ENCODE assay signal across 13 mouse cellular contexts in genomic region chr10:89531976-89532375, GRCm38 (mm10). TPM values are rescaled to one million over a fixed set of nuclear protein-coding genes. Genes with fewer than 3 reads are reported as not detected.
DNase-seq lines count a peak whose midpoint lies in the region; ATAC-seq and TF ChIP-seq lines count a peak whose summit lies in the region.
"Had no signal": no experiment of that assay in that cellular context is flagged by ENCODE, and none has a peak within 500 bp of the region (broad histone marks: within the 10 kb centered on the region; RNA-seq: fewer than 3 reads in every experiment).

No protein-coding gene starts in this region.

- peaks cover 20% of the 10 kb centered on the region for H3K4me1 ChIP-seq in liver, adult 2 months (ENCODE audit: control insufficient read depth, insufficient read depth, low read length)
- H3K4me1 ChIP-seq in liver, embryonic 16.5 days (ENCODE audit: control insufficient read depth, low read depth, low read length): peaks cover 3% of the 10 kb centered on the region

- DNase-seq in heart, adult 18-20 months: peak; percentile 11 to 37
- no peak for DNase-seq in heart, adult 9 months (ENCODE audit: low spot score in 2 of 2)
- peak; percentile 99 for DNase-seq in liver, adult 2 months (ENCODE audit: extremely low read depth, low read depth, low spot score)
- DNase-seq in liver: no peak
- peak; percentile 40 for DNase-seq in NIH3T3 (ENCODE audit: low read depth)
- DNase-seq in layer of hippocampus, postnatal 36 days: no peak
- DNase-seq: embryo, embryonic 11 days; right cerebral cortex, postnatal 25 days had no signal

- H3K4me3 ChIP-seq in liver, adult 2 months (ENCODE audit: insufficient read depth, low read depth, low read length): peak overlapping the region; percentile 65
- H3K4me3 ChIP-seq in liver, embryonic 16.5 days (ENCODE audit: low read depth, low read length): no peak overlapping the region
- H3K4me3 ChIP-seq: erythroblast, embryonic 14.5 days had no signal

- peaks cover 12% of the 10 kb centered on the region for H3K36me3 ChIP-seq in liver, adult 2 months (ENCODE audit: control insufficient read depth, insufficient read depth, low read length)
- no peaks in the 10 kb centered on the region for H3K36me3 ChIP-seq in liver, embryonic 16.5 days (ENCODE audit: control insufficient read depth, insufficient read depth)

- no peak for TF ChIP-seq CTCF in liver, adult 2 months (IDR thresholded peaks at IDR 0.05; ENCODE audit: low read depth, low read length)

- ATAC-seq in liver, embryonic 16.5 days (ENCODE audit: low read depth): peak; percentile 75
- ATAC-seq: hindbrain, postnatal 0 days had no signal

- no peaks in the 10 kb centered on the region for H3K27me3 ChIP-seq in liver, adult 2 months (ENCODE audit: control insufficient read depth, insufficient read depth, low read length)
- no peaks in the 10 kb centered on the region for H3K27me3 ChIP-seq in liver, embryonic 16.5 days (ENCODE audit: control insufficient read depth, insufficient read depth, low read depth, low read length)

- peak overlapping the region; percentile 46 for H3K4me2 ChIP-seq in liver, embryonic 16.5 days (ENCODE audit: low read depth, low read length)

- no peak for TF ChIP-seq POLR2A in liver, adult 2 months (IDR thresholded peaks at IDR 0.05; ENCODE audit: extremely low read depth, insufficient read depth, low read length)

- H3K79me2 ChIP-seq in liver, adult 2 months (ENCODE audit: control insufficient read depth, insufficient read depth, low read length): peaks cover 22% of the 10 kb centered on the region; the same call in 1 of the 2 replicates

- peak overlapping the region; percentile 95 for H3K27ac ChIP-seq in liver, adult 2 months (replicated peaks; ENCODE audit: insufficient read depth, low read depth, low read length)
- peak overlapping the region; percentile 66 for H3K27ac ChIP-seq in liver, embryonic 16.5 days (ENCODE audit: low read length)
- H3K27ac ChIP-seq: hindbrain, postnatal 0 days; layer of hippocampus, adult 2 months had no signal

- no peaks in the 10 kb centered on the region for H3K9me3 ChIP-seq in liver, embryonic 16.5 days (replicated peaks; ENCODE audit: control insufficient read depth, low read length)

- H3K9ac ChIP-seq in liver, adult 2 months (ENCODE audit: low read depth, low read length): peak overlapping the region; percentile 92
- no peak overlapping the region for H3K9ac ChIP-seq in liver, embryonic 16.5 days (ENCODE audit: low read depth, low read length)

- WGBS in liver, adult 2 months: 13% methylated on average over 2 of the region's 2 CpGs
- 41% methylated on average over 2 of the region's 2 CpGs for WGBS in liver, embryonic 16.5 days (ENCODE audit: insufficient replicate concordance)

RNA-seq across cellular contexts. Expression of gene Nr1h4, which starts 1.4 kb away (rescaled TPM):
- total RNA-seq in heart, adult 18-20 months (2021): under 1 TPM; 0.28 to 0.37 TPM
- total RNA-seq in liver, adult 2 months (2014; rRNA removed): 131 and 168 TPM in 2 replicates
- 52.2 and 58.4 TPM in 2 replicates for polyA plus RNA-seq in liver, adult 2 months (2012; rRNA removed)
- 7.4 and 8.4 TPM in 2 replicates for polyA plus RNA-seq in liver, embryonic 16.5 days (2015; fragmentation: Nextera tagmentation; extraction: Ambion mirVana)
- total RNA-seq in layer of hippocampus, postnatal 36 days (2021): under 1 TPM in 1 of 2 experiments, not detected in 1; 0.22 TPM
- total RNA-seq: hindbrain, postnatal 0 days; left cerebral cortex, postnatal 36 days had no signal
- polyA plus RNA-seq: erythroblast, embryonic 14.5 days had no signal

Comparison
In these comparisons a context has a peak if more than half of its experiments do, and no peak if none do; other contexts are left out.
1. DNase-seq: peak in heart, adult 18-20 months (2 of 2), liver, adult 2 months (single experiment) and NIH3T3 (single experiment); none in heart, adult 9 months (0 of 2), liver (single experiment) and layer of hippocampus, postnatal 36 days (0 of 2).
2. RNA of gene Nr1h4, which starts 1.4 kb away (total RNA-seq): 131 to 168 TPM in liver, adult 2 months; 0.28 to 0.37 TPM in heart, adult 18-20 months and 0.22 TPM in layer of hippocampus, postnatal 36 days; every median in the first group is over 10 times any median in the second.